Mouse (Mus musculus): Measurements from ENCODE around the gene Shisa6.

DNA sequence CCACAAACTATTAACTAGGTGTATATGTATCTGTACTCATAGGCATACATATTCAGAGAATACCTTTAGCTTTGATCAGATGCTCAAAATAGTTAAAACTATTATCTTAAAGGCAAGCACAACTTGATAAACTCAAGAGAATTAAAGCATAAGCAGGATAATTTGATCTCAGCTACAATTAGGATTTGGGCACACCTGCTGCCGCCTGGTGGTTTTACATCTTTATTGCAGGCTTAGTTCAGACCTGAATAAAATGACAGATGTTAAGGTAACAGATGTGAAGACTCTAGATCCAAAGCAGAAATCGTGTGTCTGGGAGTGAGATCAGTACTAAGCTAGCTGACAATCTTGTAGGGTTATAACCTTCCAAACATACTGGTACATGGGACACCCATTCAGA, 24.8 kb downstream of the Shisa6 start:
- TF ChIP-seq CTCF (IDR thresholded peaks at IDR 0.05; ENCODE audit: low read depth, low read length) (no peak), POLR2A (IDR thresholded peaks at IDR 0.05; ENCODE audit: insufficient read depth, low read length) (no peak), EP300 (IDR thresholded peaks at IDR 0.05; ENCODE audit: insufficient read depth, low read depth, low read length) (no peak)
